Mouse (Mus musculus) telencephalon, adult 2 months (tissue): Measurements from ENCODE around the gene Cxcl17.
"Not testable (repeated sequence)": the region's sequence is repeated elsewhere in the genome, so short reads cannot be mapped to it uniquely, and the experiment has no call there.

Source experiments
- DNase-seq: peaks from one replicate; pipeline ENCODE4 v3.0.0-alpha.2; 2011; ENCODE audit warnings: low read depth, low spot score

Gene Cxcl17

DNA sequence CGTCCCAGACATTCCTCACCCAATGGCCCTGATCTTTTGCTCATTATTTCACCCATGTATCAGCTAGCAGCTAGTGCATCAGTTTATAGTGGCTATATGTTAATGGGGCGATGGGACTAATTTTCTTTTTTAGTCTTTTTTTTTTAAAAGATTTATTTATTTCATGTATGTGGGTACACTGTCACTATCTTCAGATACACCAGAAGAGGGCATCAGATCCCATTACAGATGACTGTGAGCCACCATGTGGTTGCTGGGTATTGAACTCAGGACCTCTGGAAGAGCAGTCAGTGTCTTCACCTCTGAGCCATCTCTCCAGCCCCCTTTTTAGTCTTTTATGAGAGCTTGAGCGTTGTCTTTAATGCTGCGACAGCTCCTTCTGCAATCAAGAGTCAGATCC, 13.7 kb upstream of the Cxcl17 start:
- not testable (repeated sequence) for DNase-seq

DNA sequence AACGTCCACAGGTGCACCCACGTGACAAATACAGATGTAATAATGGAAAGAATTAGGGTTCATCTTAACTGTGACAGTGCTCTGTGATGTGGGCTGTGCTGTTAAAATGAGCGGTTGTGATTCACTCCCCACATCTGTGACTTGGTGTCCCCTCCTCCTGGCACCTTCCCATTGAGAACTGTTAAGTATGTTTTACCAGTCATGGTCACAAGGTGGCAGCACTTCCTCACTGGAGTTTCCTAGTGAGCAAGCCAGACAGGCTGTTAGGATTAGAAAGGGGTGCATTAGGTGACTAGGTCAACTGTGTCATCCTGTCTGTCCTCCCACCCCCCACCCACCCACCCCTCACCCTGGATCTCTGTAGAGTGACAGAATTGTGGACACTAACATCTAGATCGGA, 11.7 kb upstream of the Cxcl17 start:
- peak; percentile 49 for DNase-seq

DNA sequence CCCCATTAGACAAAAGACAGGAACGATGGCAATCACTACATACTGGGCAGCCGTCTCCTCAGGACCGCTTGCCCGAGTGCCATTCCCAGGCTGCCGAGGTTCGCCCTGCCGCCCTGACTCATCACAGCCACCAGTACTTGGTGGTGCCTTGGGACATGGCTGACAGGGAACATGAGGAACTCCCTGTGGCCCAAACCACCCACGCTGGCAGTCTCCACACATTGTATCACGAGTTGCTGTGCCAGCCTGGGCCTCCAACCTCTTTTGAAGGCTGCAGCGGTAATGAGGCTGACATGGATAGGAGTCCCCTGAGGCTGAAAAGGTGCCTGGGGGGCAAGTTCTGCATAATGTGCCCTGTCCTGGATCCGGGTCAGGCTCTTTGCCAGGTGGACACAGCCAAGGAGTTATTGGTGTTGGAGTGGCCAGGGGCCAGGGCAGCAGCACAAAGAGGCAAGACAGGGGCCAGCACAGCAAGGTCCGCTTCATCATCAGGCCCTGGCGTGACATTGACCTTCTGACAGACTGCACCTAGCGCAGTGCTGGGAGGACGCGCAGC, 9.7 kb upstream of the Cxcl17 start:
- no peak for DNase-seq

DNA sequence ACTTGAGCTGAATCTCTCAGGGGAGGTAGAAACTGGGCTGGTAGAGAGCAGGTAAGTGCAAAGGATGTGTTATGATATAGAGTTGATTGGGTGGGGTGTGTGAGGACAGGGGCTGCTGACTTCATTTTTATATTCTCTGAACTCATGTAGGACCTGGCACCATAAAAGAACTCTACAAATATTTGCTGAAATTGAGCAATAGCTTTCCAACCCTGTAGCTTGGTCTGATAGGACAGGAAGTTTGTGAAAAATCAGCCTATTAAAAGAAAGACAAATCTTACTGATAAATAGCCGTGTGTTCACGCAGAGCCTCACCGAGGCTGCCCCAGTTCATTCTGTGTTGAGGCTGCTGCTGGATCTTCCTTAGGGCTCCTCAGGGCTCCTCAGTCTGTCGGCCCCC, 7.3 kb upstream of the Cxcl17 start:
- no peak for DNase-seq

DNA sequence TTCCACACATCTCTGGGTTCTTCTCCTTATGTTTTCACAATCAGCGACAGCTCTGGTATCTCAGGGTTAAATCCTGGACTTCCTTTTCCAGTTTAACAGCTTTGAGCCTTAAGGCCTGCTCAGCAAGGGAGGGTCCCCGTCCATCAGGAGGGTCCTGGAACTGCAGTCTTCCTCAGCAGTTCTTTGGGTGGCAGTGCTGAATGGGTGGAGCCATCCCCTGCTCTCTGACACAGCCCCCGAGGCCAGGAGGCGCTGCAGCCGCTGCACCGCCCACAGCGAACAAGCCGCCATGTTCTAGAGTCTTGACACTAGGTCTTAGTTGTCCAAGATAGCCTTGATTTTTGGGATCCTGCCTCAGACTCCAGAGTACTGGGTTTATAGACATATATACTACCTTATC, 6.8 kb upstream of the Cxcl17 start:
- DNase-seq = no peak

DNA sequence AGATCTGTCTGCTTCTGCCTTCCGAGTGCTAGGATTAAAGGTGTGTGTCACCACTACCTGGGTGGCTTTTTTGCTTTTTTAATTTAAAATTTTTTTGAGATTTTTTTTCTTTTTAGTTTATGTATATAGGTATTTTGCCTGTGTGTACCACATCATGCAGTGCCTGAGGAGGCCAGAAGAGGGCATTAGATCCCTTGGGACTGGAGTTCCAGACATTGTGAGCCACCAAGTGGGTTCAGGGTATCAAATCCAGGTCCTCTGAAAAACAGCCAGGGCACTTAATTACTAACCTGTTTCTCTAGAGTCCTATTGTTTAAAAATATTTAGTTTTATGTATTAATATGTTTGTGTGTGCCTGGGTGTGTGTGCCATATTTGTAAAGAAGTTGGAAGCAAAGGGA, 4.9 kb upstream of the Cxcl17 start:
- DNase-seq = no peak

DNA sequence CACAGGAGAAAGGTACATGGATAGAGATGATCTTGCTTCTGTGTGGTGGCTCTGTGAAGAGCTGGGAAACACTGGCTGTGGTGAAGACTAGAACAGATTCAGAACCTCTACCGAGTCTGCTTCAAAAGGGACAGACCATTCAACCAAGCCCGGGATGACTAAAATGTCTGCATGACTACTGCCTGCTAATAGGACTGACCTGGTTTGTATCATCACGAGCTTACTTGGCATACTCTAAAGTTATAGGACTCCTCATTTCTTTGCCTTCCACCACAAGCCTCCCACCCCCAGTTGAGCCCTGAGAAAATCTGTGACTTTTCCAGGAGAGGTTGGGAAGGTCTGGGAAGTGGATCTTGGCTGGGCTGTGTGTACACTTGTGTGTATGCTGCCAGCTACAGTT, 825 bp downstream of the Cxcl17 start:
- no peak for DNase-seq

DNA sequence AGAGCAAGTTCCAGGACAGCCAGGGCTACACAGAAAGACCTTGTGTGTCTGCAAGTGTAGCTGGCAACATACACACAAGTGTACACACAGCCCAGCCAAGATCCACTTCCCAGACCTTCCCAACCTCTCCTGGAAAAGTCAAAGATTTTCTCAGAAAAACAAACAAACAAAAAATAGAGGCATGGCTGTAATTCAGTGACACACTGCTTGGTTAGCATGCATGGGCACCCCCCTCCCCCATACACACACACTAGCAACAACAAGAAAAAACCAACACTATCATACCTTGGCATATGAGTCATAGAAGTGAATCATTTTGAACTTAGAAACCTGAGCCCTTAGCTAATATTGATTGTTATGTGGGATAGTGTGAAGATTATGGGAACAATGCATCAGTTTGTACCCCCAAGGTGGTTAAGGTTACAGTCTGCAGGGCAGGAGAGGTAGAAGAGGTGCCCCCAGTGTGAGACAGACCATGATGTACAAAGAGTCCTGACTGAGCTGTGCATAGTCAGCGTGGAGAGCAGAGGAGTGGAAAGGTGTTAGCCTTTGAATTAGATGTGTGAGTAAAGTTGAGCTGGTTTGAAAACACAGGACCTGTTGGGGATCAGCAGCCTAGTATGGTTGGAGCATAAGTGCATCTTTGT, 1.6 kb downstream of the Cxcl17 start:
- DNase-seq = no peak

DNA sequence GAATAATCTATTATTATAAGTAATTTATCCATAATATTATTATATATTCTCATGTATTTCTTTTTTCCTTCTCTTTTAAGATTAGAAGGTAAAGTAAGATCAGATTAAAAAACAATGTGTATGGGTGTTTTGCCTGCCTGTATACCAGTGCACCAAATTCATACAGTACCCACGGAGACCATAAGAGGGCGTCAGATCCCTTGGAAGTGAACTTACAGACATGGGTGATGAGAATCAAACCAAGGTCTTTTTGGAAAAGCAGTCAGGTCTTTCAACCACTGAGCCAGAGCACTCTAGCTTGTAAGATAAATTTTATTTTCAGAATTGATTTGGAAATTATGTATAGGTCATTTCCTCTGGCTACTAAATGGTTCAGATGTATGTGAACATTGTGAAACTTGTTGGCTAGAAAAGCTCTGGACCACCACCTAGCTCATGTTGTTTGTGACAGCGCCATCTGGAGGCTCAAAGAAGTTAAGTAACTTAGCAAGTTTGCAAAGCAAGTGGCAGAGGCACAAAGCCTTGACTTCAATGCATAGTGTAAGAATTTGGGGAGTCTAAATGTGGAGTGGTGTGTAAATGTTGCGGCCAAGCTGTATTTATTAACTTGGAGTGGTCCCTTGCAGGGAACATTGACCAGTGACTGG, 3.4 kb downstream of the Cxcl17 start:
- DNase-seq = no peak

DNA sequence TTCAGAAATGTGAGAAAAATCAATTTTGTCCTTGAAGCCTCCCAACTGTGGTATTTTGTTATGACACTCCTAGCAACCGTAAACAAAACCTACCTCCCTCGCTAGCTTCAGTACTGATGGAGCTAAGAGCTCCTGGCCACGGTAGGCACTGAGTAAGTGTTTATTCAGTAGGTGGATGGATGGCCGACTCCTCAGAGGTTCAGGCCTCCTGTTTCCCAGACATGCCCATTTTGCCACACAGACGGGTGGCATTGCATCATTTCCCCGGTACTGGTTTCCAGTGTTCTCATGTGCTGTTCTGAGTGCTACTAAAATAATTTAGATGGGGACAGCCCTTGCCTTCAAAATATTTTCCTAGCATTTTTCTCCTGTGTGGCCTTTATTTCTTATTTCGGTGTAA, 6.2 kb downstream of the Cxcl17 start:
- no peak for DNase-seq

DNA sequence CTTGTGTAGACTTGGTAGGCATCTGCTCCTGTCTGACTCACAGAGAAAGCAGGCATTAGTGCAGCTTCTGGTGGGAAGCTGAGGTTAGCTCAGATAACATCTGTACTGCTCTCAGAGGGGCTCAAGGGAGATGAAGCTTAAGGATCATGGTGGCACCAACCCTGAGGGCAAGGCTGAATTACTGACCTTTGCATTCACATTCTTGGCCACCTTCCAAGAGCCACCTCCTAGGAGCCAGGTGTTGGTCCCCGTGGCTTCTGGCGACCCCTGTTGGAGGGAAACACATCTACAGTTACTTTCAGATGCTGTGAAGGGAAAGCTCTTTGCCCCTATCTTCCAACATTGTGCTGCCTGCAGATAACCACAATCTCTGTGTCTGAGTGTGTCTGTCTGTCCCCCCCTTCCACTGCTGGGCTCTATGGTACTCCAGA, 10.0 kb downstream of the Cxcl17 start:
- no peak for DNase-seq

DNA sequence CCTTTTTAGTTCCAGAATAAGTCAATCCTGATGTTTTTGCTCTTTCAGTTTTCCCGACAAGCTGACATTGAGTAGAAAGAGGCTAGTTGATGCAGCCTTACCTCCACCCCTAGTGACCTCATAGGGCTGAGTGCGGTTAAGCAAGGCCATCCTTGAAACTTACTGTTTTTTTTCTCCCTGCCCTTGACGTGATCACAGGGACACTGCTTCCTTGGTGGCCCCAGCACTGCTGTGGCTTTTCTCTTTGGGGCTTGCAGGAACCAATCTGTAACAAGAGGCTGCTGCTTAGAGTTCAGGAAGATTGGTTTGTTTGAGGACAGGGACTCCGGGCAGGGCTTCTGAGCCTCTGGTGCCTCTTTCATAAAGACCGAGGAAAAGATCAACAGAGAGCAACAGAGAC, 10.7 kb downstream of the Cxcl17 start:
- no peak for DNase-seq

DNA sequence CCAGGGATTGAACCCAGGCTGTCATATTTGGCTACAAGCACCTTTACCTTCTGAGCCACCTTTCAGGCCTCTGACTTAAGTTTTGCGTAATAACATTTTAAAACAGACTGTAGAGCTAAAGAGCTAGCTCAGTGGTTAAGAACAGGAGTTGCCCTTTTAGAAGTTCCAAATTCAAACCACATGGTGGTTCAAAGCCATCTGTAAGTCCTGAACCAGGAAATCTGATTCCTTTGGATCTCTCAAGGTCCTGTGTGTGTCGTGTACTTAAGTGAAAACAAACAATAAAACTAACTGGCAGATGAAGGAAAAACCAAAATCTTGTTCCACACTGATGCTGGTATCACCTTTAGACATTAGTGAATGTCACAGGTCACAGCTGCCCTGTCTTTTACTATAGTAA, 11.1 kb downstream of the Cxcl17 start:
- DNase-seq = no peak

DNA sequence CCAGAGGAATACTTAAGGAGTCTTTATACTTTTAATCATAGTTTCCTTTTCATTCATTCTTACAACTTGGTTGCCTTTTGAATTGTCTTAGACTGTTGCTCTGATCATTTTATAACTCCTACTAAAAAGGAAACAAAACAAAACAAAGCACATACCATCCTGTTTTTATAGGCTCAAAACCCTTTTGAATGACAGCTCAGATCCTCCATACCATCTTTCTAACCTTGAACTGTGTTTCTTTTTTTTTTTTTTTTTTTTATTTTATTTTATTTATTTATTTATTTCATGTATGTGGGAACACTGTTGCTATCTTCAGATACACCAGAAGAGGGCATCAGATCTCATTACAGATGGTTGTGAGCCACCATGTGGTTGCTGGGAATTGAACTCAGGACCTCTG, 13.7 kb downstream of the Cxcl17 start:
- DNase-seq = not testable (repeated sequence)

DNA sequence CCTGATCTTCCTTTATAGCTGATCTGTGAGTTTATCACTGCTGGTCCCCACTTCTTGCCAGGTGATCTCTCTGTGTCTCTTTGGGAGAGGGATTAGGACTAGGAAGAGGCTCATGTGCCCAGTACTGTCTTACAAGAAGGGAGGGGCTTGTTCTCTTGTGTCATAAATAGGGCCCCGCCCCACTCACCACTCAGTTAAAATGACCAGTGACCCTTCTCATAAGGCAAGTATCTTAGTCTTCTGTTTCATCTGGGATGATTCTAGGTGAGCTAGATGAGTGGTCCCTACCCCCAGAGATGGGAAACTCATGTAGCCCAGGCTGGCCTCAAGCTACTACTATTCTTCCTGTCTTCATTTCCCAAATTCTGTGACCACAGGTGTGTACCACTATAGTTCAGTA, 14.1 kb downstream of the Cxcl17 start, which contains the start of gene Lipe:
Lipe (minus strand) TSS at position 101 of the 400 bp plus-strand sequence.
- no peak for DNase-seq

DNA sequence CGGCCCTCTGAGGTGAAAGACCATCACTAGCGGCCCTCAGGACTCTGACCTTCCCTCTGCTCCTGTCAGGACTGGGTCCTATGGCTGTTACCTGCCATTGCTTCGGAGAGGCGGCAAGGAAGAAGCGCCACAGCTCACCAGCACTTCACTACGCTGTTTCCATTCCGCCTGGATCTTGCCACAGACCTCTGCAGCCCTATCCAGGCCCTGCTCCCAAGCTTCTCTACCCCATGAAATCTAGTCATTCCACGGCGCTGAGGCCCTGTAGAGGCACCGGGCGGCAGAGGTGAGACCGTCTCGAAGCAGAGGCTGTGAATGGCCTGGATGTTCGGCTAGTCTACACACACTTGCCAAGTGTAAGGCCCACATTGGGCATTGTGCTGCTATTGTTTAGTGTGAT, 16.1 kb downstream of the Cxcl17 start:
- DNase-seq = no peak

DNA sequence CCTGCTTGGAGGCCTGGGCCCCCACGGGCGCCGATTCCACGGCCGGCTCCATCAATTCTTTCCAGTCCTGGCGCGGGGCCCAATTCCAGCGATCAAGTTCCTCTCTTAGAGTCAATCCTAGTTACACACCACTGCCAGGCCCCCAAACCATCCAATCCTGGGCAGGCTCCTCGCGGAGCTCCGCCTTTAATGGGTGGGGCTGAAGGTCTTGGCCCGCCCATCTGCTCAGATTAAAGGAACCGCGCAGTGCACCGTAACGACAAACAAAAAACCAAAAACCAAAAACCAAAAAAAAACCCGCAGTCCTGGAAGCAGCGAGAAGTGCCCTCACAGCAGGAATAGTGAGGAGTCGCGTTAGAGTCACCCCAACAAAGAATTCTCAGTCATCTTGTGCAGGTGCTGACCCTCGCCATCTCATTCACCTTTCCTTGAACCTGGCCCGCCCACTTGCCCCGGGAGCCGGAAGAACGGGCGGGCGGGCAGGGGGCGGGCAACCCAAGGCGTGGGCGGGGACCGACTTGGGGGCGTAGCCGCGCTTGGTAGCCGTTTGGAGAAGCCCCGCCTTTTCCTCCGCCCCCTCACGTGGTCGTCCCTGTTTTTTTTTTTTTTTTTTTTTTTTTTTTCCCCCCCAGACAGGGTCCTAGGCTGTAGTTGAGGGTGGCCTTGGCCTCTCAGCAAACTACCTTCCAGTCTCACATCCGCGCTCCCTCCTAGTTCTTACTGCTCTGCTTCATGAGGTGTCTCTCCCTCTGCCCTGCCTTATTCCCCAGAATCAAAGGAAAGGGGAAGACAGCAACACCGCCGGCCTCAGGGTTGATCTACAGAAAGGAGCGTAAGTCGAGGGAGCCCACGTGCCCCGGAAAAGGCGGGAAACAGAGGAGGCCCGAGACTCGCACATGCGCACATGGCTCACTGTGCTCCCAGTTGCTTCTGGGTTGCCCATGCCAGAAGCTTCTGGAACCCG, 16.8 kb downstream of the Cxcl17 start:
- DNase-seq = peak; percentile 95

DNA sequence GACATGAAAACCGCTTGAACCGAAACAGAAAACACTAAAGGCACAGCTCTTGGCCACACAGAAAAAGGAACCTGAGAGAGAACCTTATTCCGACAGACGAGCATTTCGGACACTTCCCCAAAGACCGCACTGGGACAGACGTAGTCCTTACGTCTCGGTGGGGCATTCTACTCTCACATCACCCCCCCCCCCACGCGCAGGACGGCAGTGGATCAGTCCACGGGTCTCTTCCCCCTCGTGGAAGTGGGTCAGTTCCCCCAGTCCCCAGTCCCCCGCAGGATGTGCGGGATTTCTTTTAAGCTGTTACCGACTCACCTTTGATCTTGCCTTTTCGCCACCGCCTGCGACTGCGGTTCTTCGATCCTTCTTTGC, 17.5 kb downstream of the Cxcl17 start:
- peak; percentile 33 for DNase-seq

DNA sequence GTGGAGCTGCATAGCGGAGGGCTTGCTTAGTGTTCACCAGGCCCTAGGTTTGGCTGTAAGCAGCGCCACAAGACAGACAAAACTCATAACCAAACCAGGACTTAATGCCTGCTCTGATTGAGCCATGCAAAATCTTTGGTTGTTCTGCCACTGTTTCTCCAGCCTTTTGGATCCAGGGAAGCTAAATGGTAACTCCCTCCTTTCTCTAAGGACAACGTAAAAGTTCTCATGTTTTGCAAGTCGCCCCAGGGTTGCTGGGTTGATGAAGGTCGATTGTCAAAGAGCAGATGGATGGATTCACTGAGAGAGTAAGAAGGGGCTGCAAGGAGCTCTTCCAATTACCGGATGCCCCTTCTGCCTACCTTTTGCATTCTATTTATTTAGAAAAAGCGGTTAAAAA, 17.9 kb downstream of the Cxcl17 start:
- DNase-seq = no peak

DNA sequence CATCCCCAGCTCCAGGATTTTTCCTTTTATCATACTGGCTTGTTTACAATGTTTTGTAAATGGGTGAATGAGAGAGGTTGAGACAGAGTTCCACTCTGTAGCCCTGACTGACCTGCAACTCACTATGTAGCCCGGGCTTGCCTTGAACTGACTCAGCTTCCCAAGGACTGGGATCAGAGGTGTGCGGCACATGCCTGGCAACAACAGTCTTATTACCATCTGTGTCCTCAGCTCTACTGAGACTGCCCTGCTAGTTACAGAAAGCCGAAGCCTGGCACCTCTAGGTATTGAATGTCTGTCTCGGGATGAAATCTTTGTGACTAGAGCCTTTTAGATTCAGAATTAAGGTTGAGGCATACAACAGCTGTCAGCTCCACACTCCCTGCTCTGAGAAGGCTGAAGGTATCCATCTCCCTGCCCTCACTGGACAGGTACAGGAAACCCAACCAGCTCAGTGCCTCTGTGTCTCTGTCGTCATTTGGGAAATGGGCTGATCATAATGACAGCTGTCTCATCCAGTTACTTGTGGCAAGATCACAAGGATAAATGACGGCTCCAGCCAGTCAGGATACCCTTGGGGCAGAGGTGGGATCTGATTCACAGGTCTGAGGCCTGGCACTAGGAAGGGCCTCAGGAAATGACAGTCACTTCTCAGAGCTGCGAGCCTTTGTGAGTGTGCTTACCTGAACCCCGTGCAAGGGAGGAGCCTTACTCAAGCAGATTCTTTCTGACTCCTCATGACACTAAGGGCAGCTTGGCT, 19.1 kb downstream of the Cxcl17 start:
- no peak for DNase-seq

DNA sequence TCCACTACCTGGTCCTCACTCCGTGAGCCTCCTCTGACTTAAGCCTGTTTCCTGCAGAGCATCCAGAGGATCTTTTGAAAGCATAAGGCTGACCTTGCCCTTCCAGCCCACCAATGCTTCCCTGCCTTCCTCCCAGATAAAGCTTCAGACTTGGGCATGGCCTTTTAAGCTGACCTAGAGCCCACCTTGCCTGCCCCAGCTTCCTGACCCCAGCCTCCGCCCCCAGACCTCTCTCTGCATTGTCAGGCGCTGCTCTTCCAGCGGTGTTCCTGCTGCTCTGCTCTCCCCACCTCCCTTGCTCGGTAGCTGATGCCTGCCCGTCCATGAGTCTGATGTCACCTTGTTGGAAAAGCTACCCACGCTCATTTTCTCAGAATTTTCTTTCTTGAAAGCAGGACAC, 19.8 kb downstream of the Cxcl17 start:
- DNase-seq = no peak
